Mouse (Mus musculus): ENCODE data around the gene Itgb5. TPM values are rescaled to one million over a fixed set of nuclear protein-coding genes. Genes with fewer than 3 reads are reported as not detected.

The Itgb5 gene
- polyA plus RNA-seq, 1 experiment from 2014 or later, result 4.9 TPM

- ATAC-seq, result no peak
- H3K4me3 ChIP-seq (ENCODE audit: low read length), result no peak overlapping the region
- no peak overlapping the region for H3K9ac ChIP-seq (ENCODE audit: low read depth, low read length)
- WGBS, result 86% methylated on average over 3 of the region's 3 CpGs
- no peak overlapping the region for H3K4me2 ChIP-seq (ENCODE audit: low read length)
- no peaks in the 10 kb centered on the region for H3K36me3 ChIP-seq (ENCODE audit: control insufficient read depth, insufficient read depth, low read length)
- H3K27ac ChIP-seq (ENCODE audit: low read depth, low read length), result no peak overlapping the region
- no peaks in the 10 kb centered on the region for H3K4me1 ChIP-seq (ENCODE audit: control insufficient read depth, insufficient read depth, low read depth, low read length)
- no peaks in the 10 kb centered on the region for H3K27me3 ChIP-seq (replicated peaks; ENCODE audit: control insufficient read depth, insufficient read depth, low read length)
- no peaks in the 10 kb centered on the region for H3K9me3 ChIP-seq (ENCODE audit: control insufficient read depth, low read length)
These were observed 40.8 kb downstream of the Itgb5 start for GRCm38 (mm10) chr16:33870224-33870785.

DNA sequence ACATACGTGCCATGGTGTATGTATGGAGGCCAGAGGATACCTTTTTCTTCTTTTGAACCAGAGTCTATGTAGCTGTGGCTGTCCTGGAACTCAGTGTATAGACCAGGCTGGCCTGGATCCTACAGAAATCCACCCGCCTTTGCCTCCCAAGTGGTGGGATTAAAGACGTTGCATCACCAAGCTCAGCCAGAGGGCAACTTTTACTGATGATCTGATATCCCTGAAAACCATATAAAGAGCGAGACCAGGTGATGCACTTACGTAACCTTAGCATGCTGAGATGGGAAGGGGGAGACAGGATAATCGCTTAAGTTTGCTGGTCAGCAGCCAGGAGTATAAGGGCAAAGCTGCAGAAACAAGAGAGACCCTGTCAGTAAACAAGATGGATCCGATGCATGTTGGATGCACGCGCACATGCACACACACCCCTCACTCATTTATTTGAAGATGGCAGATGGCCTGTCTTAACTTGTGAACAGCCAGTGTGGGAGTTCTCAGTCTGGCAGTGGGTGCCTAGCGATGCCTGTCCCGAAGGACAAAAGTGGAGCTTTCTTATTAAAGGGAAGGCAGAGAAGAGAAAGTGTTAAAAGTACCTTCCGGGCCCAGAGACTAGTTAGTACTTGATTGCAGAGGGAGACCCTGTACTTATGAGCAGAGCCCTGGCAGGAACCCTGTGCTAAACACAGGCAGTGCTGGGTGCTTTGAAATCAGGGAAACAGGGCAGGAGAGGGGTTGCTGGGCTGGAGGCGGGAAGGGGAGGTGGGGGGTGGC is 41.7 kb downstream of the Itgb5 start:
- no peak overlapping the region for H3K9ac ChIP-seq (ENCODE audit: low read depth, low read length)
- no peak overlapping the region for H3K4me2 ChIP-seq (ENCODE audit: low read length)
- no peaks in the 10 kb centered on the region for H3K36me3 ChIP-seq (ENCODE audit: control insufficient read depth, insufficient read depth, low read length)
- no peak overlapping the region for H3K4me3 ChIP-seq (ENCODE audit: low read length)
- no peaks in the 10 kb centered on the region for H3K9me3 ChIP-seq (ENCODE audit: control insufficient read depth, low read length)
- H3K27ac ChIP-seq (ENCODE audit: low read depth, low read length), result no peak overlapping the region
- H3K27me3 ChIP-seq (replicated peaks; ENCODE audit: control insufficient read depth, insufficient read depth, low read length), result no peaks in the 10 kb centered on the region
- ATAC-seq, result no peak
- no peaks in the 10 kb centered on the region for H3K4me1 ChIP-seq (ENCODE audit: control insufficient read depth, insufficient read depth, low read depth, low read length)
- 74% methylated on average over 13 of the region's 13 CpGs for WGBS

- H3K27ac ChIP-seq (ENCODE audit: low read depth, low read length), result no peak overlapping the region
- H3K27me3 ChIP-seq (replicated peaks; ENCODE audit: control insufficient read depth, insufficient read depth, low read length), result no peaks in the 10 kb centered on the region
- no peak overlapping the region for H3K9ac ChIP-seq (ENCODE audit: low read depth, low read length)
- ATAC-seq, result no peak
- no peaks in the 10 kb centered on the region for H3K36me3 ChIP-seq (ENCODE audit: control insufficient read depth, insufficient read depth, low read length)
- H3K4me2 ChIP-seq (ENCODE audit: low read length), result no peak overlapping the region
- no peaks in the 10 kb centered on the region for H3K4me1 ChIP-seq (ENCODE audit: control insufficient read depth, insufficient read depth, low read depth, low read length)
- no peaks in the 10 kb centered on the region for H3K9me3 ChIP-seq (ENCODE audit: control insufficient read depth, low read length)
- H3K4me3 ChIP-seq (ENCODE audit: low read length), result no peak overlapping the region
- whole genome bisulfite sequencing, result 74% methylated on average over 14 of the region's 14 CpGs
These were observed 42.5 kb downstream of the Itgb5 start for GRCm38 (mm10) chr16:33871865-33872443.

- WGBS, result 63% methylated on average over 7 of the region's 7 CpGs
- Histone ChIP-seq H3K4me2 (ENCODE audit: low read length) (no peak overlapping the region), H3K9ac (ENCODE audit: low read depth, low read length) (no peak overlapping the region), H3K4me3 (ENCODE audit: low read length) (no peak overlapping the region), H3K27ac (ENCODE audit: low read depth, low read length) (no peak overlapping the region), H3K36me3 (ENCODE audit: control insufficient read depth, insufficient read depth, low read length) (no peaks in the 10 kb centered on the region), H3K27me3 (replicated peaks; ENCODE audit: control insufficient read depth, insufficient read depth, low read length) (no peaks in the 10 kb centered on the region), H3K4me1 (ENCODE audit: control insufficient read depth, insufficient read depth, low read depth, low read length) (no peaks in the 10 kb centered on the region), H3K9me3 (ENCODE audit: control insufficient read depth, low read length) (no peaks in the 10 kb centered on the region)
- ATAC-seq, result no peak
These were observed 43.8 kb downstream of the Itgb5 start for GRCm38 (mm10) chr16:33873282-33873681.

DNA sequence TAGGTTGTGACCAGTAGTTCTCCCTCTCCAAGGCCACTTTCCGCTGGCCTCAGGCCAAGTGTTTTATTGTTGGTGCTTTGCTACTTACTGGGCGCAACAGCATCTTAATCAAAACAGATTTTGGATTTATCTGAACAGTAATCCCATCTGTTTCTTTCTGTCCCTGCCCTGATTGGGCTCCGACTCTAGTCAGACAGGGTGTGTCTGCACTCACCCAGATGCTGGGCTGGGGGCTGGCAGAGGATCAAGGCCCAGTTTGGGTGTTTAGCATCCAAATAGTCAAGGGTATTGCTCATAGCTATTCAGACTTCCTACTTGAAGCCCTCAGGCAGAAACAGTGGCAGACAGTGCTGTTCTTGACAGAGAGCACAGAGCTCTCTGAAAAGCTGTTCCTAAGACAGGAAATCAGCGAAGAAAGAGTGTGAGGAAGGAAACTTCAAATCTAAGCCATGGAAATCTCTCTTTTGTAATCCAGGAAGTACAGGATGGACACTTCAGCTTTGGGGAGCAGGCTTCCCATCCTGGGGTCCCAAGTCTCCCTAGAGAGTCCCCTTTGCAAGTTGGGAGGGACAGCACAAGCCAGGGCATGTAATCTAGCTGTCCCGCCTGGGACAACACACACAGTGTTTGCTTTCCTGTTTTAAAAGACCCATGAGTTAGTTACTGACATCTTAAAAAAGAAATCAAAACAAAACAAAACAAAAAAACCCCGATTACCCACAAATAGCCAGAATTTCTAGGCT is 48.7 kb downstream of the Itgb5 start:
- H3K9me3 ChIP-seq (ENCODE audit: control insufficient read depth, low read length), result no peaks in the 10 kb centered on the region
- peaks cover 9% of the 10 kb centered on the region for H3K4me1 ChIP-seq (ENCODE audit: control insufficient read depth, insufficient read depth, low read depth, low read length)
- no peak overlapping the region for H3K4me3 ChIP-seq (ENCODE audit: low read length)
- H3K27me3 ChIP-seq (replicated peaks; ENCODE audit: control insufficient read depth, insufficient read depth, low read length), result no peaks in the 10 kb centered on the region
- H3K9ac ChIP-seq (ENCODE audit: low read depth, low read length), result no peak overlapping the region
- WGBS, result 60% methylated on average over 6 of the region's 6 CpGs
- no peaks in the 10 kb centered on the region for H3K36me3 ChIP-seq (ENCODE audit: control insufficient read depth, insufficient read depth, low read length)
- H3K27ac ChIP-seq (ENCODE audit: low read depth, low read length), result no peak overlapping the region
- no peak overlapping the region for H3K4me2 ChIP-seq (ENCODE audit: low read length)
- peak; percentile 65; the same call in 1 of the 2 replicates for ATAC-seq

- Histone ChIP-seq H3K4me3 (ENCODE audit: low read length) (no peak overlapping the region), H3K4me1 (ENCODE audit: control insufficient read depth, insufficient read depth, low read depth, low read length) (peaks cover 12% of the 10 kb centered on the region), H3K9ac (ENCODE audit: low read depth, low read length) (no peak overlapping the region), H3K9me3 (ENCODE audit: control insufficient read depth, low read length) (no peaks in the 10 kb centered on the region), H3K27ac (ENCODE audit: low read depth, low read length) (no peak overlapping the region), H3K36me3 (ENCODE audit: control insufficient read depth, insufficient read depth, low read length) (no peaks in the 10 kb centered on the region), H3K27me3 (replicated peaks; ENCODE audit: control insufficient read depth, insufficient read depth, low read length) (no peaks in the 10 kb centered on the region), H3K4me2 (ENCODE audit: low read length) (no peak overlapping the region)
- whole genome bisulfite sequencing, result 66% methylated on average over 6 of the region's 6 CpGs
- no peak for ATAC-seq
These were observed 49.6 kb downstream of the Itgb5 start for GRCm38 (mm10) chr16:33879031-33879430.

DNA sequence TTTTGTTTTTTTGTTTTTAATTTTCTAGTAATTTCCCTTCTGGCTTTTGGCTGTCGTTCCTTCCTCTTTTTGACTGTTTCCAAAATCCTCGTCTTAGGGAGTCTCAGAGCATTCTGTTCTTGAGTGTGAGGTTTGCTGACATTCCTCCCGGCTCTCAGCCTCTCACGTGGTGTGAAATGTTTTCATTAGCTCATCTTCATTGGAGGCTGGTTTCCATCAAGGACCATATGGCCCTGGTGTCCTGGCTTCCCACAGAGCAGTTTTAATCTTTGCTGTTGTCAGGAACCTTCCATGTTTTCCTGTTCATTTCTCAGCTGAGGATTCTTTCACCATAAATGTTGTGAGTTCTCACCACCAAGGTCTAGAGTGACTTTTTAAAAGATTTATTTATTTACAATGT is 50.1 kb downstream of the Itgb5 start:
- no peak overlapping the region for H3K27ac ChIP-seq (ENCODE audit: low read depth, low read length)
- WGBS, result 63% methylated on average over 4 of the region's 4 CpGs
- no peaks in the 10 kb centered on the region for H3K9me3 ChIP-seq (ENCODE audit: control insufficient read depth, low read length)
- no peaks in the 10 kb centered on the region for H3K36me3 ChIP-seq (ENCODE audit: control insufficient read depth, insufficient read depth, low read length)
- H3K4me1 ChIP-seq (ENCODE audit: control insufficient read depth, insufficient read depth, low read depth, low read length), result peaks cover 16% of the 10 kb centered on the region
- no peak overlapping the region for H3K9ac ChIP-seq (ENCODE audit: low read depth, low read length)
- no peak overlapping the region for H3K4me3 ChIP-seq (ENCODE audit: low read length)
- no peak overlapping the region for H3K4me2 ChIP-seq (ENCODE audit: low read length)
- H3K27me3 ChIP-seq (replicated peaks; ENCODE audit: control insufficient read depth, insufficient read depth, low read length), result no peaks in the 10 kb centered on the region
- ATAC-seq, result no peak

DNA sequence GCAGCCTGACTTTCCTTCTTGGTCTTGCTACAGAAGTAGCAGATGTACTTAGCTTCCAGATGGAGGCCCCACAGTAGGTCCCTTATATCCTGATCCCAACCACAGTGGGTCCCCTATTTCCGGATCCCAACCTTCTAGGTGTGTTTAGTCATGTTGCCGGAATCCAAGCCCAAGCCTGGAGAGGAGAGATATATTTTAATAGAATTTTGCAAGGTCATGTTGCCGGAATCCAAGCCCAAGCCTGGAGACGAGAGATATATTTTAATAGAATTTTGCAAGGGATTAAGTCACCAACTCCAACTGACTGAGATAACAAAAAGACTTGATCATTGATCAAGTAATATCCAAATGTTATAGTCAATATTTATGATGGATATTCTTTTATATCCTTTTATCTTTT is 51.3 kb downstream of the Itgb5 start:
- no peaks in the 10 kb centered on the region for H3K9me3 ChIP-seq (ENCODE audit: control insufficient read depth, low read length)
- no peaks in the 10 kb centered on the region for H3K27me3 ChIP-seq (replicated peaks; ENCODE audit: control insufficient read depth, insufficient read depth, low read length)
- H3K4me1 ChIP-seq (ENCODE audit: control insufficient read depth, insufficient read depth, low read depth, low read length), result peaks cover 16% of the 10 kb centered on the region
- no peak for ATAC-seq
- 92% methylated on average over 4 of the region's 4 CpGs for WGBS
- no peak overlapping the region for H3K4me2 ChIP-seq (ENCODE audit: low read length)
- H3K27ac ChIP-seq (ENCODE audit: low read depth, low read length), result no peak overlapping the region
- no peak overlapping the region for H3K4me3 ChIP-seq (ENCODE audit: low read length)
- no peaks in the 10 kb centered on the region for H3K36me3 ChIP-seq (ENCODE audit: control insufficient read depth, insufficient read depth, low read length)
- H3K9ac ChIP-seq (ENCODE audit: low read depth, low read length), result no peak overlapping the region

GRCm38 (mm10) chr16:33882540-33882939 is 53.1 kb downstream of the Itgb5 start:
- no peak overlapping the region for H3K9ac ChIP-seq (ENCODE audit: low read depth, low read length)
- peak overlapping the region; percentile 51; the same call in 1 of the 2 replicates for H3K27ac ChIP-seq (ENCODE audit: low read depth, low read length)
- H3K36me3 ChIP-seq (ENCODE audit: control insufficient read depth, insufficient read depth, low read length), result no peaks in the 10 kb centered on the region
- H3K4me2 ChIP-seq (ENCODE audit: low read length), result no peak overlapping the region
- H3K27me3 ChIP-seq (replicated peaks; ENCODE audit: control insufficient read depth, insufficient read depth, low read length), result no peaks in the 10 kb centered on the region
- H3K4me1 ChIP-seq (ENCODE audit: control insufficient read depth, insufficient read depth, low read depth, low read length), result peaks cover 16% of the 10 kb centered on the region
- peak; percentile 60 for ATAC-seq
- H3K4me3 ChIP-seq (ENCODE audit: low read length), result no peak overlapping the region
- no peaks in the 10 kb centered on the region for H3K9me3 ChIP-seq (ENCODE audit: control insufficient read depth, low read length)
- WGBS, result 59% methylated on average over 4 of the region's 4 CpGs
